Mouse (Mus musculus) adrenal gland, postnatal 4 days (tissue): ENCODE measurements around the gene Rps6ka5. TPM values are rescaled to one million over a fixed set of nuclear protein-coding genes. Genes with fewer than 3 reads are reported as not detected.
A peak's percentile ranks its signal among the peaks of the same experiment; 100 is the strongest.

Experiments
- DNase-seq, 2 experiments: peaks; one replicate each; pipeline ENCODE4 v3.0.0; 2021 to 2022; ENCODE audit warnings: low spot score in 2 of 2, mixed read lengths in 2 of 2
- total RNA-seq, 2 experiments: library from RNA; stranded (reverse); gene quantifications; 2 replicates each; pipeline ENCODE4 v1.2.3; 2021

Gene Rps6ka5
- total RNA-seq, 2 experiments from 2014 or later, result 10.7 to 12.0 TPM

GRCm38 (mm10) chr12:100535028-100535427 is 191.8 kb downstream of the Rps6ka5 start:
- no peak for DNase-seq

- DNase-seq, result no peak
Measured at GRCm38 (mm10) chr12:100534028-100534427, 192.8 kb downstream of the Rps6ka5 start.

- no peak for DNase-seq
Measured at GRCm38 (mm10) chr12:100533209-100533608, 193.6 kb downstream of the Rps6ka5 start.

GRCm38 (mm10) chr12:100531740-100532139 is 195.0 kb downstream of the Rps6ka5 start:
- DNase-seq, result no peak

- no peak for DNase-seq
Measured at GRCm38 (mm10) chr12:100530871-100531270, 195.9 kb downstream of the Rps6ka5 start.

- DNase-seq, result no peak
Measured at GRCm38 (mm10) chr12:100529651-100530050, 197.1 kb downstream of the Rps6ka5 start.

- no peak for DNase-seq
Measured at GRCm38 (mm10) chr12:100529172-100529571, 197.6 kb downstream of the Rps6ka5 start.

GRCm38 (mm10) chr12:100528246-100528645 is 198.5 kb downstream of the Rps6ka5 start:
- DNase-seq, result no peak

GRCm38 (mm10) chr12:100527753-100528152 is 199.0 kb downstream of the Rps6ka5 start:
- peak in 1 of 2 experiments; percentile 52 for DNase-seq

GRCm38 (mm10) chr12:100527241-100527640 is 199.5 kb downstream of the Rps6ka5 start:
- no peak for DNase-seq

- DNase-seq, result no peak
Measured at GRCm38 (mm10) chr12:100525939-100526338, 200.8 kb downstream of the Rps6ka5 start.

- DNase-seq, result peak in 1 of 2 experiments; percentile 30
Measured at GRCm38 (mm10) chr12:100520794-100521186, 206.0 kb downstream of the Rps6ka5 start, which contains the start of gene Ttc7b. Gene Ttc7b, minus strand, starts transcription at chr12:100520826.

- peak in 1 of 2 experiments; percentile 36 for DNase-seq
Measured at GRCm38 (mm10) chr12:100520077-100520793, 206.5 kb downstream of the Rps6ka5 start.

- no peak for DNase-seq
Measured at GRCm38 (mm10) chr12:100519684-100520076, 207.1 kb downstream of the Rps6ka5 start.

- DNase-seq, result no peak
Measured at GRCm38 (mm10) chr12:100517371-100517770, 209.4 kb downstream of the Rps6ka5 start.

GRCm38 (mm10) chr12:100516161-100516838 is 210.5 kb downstream of the Rps6ka5 start:
- DNase-seq, result no peak

- no peak for DNase-seq
Measured at GRCm38 (mm10) chr12:100515493-100515892, 211.3 kb downstream of the Rps6ka5 start.

- DNase-seq, result no peak
Measured at GRCm38 (mm10) chr12:100514611-100515010, 212.2 kb downstream of the Rps6ka5 start.

GRCm38 (mm10) chr12:100513131-100513530 is 213.7 kb downstream of the Rps6ka5 start:
- no peak for DNase-seq

- no peak for DNase-seq
Measured at GRCm38 (mm10) chr12:100512641-100513040, 214.1 kb downstream of the Rps6ka5 start.

GRCm38 (mm10) chr12:100509615-100510282 is 217.0 kb downstream of the Rps6ka5 start:
- no peak for DNase-seq

- DNase-seq, result no peak
Measured at GRCm38 (mm10) chr12:100508668-100509067, 218.1 kb downstream of the Rps6ka5 start.
